Mouse (Mus musculus) gonadal fat pad, adult 2 months (tissue): ENCODE measurements around the gene Olfm3. TPM values are rescaled to one million over a fixed set of nuclear protein-coding genes. Genes with fewer than 3 reads are reported as not detected.

Source experiments
- DNase-seq: peaks from one replicate; pipeline ENCODE4 v3.0.0-alpha.2; 2012; ENCODE audit warnings: low read depth
- polyA plus RNA-seq: library from polyadenylated mRNA; depleted of rRNA; stranded (reverse); fragments of >200 nt; gene quantifications from 2 replicates; pipeline ENCODE4 v1.2.3, GENCODE M21; 2012; rRNA removed

Gene Olfm3
- polyA plus RNA-seq, result not detected in 2 replicates

GRCm38 (mm10) chr3:114903924-114904438 lies at the start of gene Olfm3:
TSS of gene Olfm3 (plus strand) at chr3:114904078.
- no peak for DNase-seq

DNA sequence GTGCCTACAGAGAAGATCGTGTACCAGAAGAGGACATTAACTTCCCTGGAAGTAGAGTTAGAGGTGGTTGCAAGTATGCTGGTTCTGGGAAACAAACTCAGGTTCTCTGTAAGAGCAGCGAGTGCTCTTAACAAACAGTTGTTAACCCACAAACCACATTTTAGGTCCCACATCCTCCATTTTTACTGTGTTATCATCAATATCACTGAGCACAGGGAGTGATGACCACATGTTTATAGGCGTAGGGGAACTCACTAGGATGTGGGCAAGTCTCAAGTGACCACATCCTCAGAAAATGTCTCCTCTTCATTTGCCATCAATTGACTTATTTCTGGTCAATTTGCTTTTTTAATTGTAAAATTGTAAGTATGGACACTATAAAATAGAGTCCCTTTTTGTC lies 14.1 kb upstream of the Olfm3 start:
- DNase-seq, result no peak

- DNase-seq, result no peak
Measured at GRCm38 (mm10) chr3:114904633-114905423, 950 bp downstream of the Olfm3 start.

GRCm38 (mm10) chr3:114907537-114907936 lies 3.7 kb downstream of the Olfm3 start:
- DNase-seq, result no peak

DNA sequence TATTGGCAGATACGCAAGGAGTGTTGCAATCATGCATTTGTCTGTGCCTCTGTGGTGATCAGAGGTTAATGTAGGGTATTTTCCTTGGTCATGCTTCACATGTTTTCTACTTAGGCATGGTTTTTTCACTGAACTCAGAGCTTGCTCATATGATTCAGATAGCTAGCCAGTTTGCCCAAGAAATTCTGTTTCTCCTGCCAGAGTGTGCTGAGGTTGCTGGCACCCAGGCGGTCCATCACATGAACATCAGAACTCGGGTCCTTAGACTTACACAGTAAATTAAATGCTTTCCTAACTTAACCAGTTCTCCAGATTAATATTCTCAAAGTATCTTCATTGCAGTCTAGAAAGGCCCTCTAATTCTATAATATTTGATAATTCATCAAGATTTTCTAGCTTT lies 5.0 kb downstream of the Olfm3 start:
- no peak for DNase-seq

DNA sequence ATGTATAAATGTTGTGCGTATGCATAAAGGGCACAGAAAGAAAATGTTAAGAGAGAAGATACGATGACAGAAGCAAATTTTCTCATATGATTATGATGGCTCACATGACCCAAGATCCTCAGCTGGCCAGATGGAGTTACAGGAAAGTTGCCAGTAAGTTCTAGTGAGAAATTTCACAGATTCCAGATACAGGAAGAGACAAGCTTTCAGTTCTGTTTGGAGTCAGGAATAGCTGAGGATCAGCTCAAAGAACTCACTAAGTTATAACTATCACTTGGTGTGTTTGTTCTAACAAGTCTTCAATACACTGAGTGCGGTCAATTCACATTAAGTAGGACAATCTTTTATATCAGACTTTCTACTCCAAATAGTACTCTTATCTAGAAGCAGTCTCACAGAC lies 16.2 kb downstream of the Olfm3 start:
- DNase-seq, result no peak

GRCm38 (mm10) chr3:114929605-114930004 lies 25.7 kb downstream of the Olfm3 start:
- no peak for DNase-seq

DNA sequence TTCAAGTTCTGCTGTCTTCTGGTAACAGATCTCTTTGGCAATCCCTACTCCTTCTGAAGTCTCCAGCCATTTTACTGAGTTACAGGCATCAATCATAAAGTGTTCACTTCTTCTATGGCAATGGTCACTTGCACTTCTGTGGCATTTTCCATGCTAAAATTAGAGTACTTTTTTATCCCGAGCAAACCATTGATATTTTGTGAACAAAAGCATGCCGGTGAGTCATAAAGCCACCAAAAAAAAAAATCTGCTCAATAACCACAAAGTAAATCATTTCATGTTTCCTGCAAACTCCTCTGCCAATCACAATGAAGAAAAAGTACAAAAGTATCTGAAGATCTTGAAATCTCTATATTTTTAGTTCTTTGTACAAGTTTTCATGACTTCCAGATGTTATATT lies 26.5 kb downstream of the Olfm3 start:
- DNase-seq, result no peak

- no peak for DNase-seq
Measured at GRCm38 (mm10) chr3:114930796-114931195, 26.9 kb downstream of the Olfm3 start.

- no peak for DNase-seq
Measured at GRCm38 (mm10) chr3:114932881-114933280, 29.0 kb downstream of the Olfm3 start.

- no peak for DNase-seq
Measured at GRCm38 (mm10) chr3:114954904-114955303, 51.0 kb downstream of the Olfm3 start.

GRCm38 (mm10) chr3:114959311-114959967 lies 55.6 kb downstream of the Olfm3 start:
- DNase-seq, result no peak

DNA sequence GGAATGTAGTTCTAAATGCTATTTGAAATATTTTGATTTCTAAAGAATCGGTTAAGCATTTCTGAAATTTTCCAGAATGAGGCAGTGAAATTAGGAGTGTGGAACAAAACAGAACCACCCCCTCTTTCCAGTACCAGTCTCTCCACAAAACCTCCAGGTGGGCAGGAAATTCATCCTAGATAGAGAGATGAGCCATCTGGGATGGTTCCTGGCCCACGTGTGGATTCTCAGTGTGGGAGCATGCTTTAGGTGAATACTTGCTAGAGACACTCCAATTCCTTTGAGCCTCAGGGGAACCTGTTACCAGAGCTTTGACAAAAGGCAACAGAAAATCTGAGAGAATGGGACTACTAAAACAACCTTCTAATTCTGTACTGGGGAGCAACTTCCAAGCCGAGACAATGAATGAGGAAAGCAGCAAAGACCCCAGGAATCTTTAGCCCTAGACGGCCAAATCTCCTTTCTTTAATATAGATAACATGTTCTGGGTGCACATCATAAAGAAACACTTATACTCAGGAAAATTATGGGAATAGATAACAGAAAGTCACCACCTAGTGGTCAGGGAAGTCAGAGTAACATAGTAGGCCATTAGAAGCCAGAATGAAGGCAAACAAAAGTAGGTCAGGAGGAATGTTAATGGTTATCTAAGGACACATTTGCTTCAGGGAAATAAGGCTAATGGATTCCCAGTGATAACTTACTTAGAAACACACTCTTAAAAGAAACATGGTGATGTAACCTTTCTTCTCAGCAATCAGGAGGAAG lies 58.6 kb downstream of the Olfm3 start:
- DNase-seq, result no peak

GRCm38 (mm10) chr3:114971183-114971582 lies 67.3 kb downstream of the Olfm3 start:
- no peak for DNase-seq

GRCm38 (mm10) chr3:114972522-114972921 lies 68.6 kb downstream of the Olfm3 start:
- DNase-seq, result no peak

DNA sequence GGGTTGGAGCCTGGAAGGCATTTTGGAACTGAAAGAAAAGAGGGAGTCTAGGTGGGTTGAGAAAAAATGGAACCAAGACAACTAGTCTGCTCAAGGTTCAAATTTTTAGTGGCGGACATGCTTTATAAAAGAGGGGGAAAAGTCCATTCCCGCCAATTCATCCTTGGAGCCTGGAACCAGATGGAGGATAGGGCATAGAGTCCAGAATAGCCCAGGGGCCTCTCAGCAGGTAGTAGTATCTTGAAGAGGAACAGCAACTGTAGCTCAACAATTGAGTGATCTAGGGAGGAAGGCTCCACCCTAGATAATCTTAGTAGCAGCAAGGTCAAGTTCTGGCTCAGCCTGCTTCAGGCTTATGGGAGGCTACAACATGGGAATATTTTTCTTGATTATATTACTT lies 87.0 kb downstream of the Olfm3 start:
- no peak for DNase-seq

DNA sequence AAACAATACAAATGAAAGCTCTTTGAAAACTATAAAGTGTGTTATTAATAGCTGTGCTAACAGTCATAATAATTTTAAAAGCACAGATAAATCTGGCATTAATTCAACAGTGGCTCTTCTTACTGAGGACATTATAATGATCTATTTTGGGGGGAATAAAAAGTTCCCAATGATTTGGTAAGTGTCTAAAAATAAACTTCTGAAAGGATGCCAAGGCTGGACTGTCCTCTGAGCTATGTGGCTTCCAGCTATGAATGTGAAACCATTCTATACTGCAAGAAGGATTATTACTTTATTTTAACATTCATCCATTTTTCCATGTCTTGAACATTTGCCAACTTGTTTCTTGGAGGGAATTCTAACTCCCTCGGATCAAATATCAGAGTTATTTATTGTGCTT lies 92.1 kb downstream of the Olfm3 start:
- no peak for DNase-seq

- DNase-seq, result no peak
Measured at GRCm38 (mm10) chr3:115027560-115027959, 123.7 kb downstream of the Olfm3 start.

- no peak for DNase-seq
Measured at GRCm38 (mm10) chr3:115028046-115028445, 124.2 kb downstream of the Olfm3 start.

DNA sequence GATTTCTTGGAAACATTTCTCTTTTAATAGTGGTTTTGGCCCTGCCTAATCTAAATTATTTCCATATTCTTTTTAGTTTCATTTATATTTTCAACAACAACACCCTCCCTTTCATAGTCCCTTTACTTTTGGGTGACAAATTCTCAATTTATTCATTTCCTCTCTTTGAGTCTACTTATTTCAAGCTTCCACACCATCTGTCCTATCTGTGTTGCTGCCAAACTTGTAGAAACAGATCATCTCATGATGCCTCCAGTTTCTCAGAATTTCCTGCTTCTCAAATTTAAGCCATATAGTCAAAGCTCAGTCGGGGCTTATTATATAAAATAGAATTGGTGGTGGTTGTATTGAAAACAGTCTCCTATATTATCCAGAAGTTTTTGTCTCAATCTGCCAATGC lies 124.7 kb downstream of the Olfm3 start:
- no peak for DNase-seq

DNA sequence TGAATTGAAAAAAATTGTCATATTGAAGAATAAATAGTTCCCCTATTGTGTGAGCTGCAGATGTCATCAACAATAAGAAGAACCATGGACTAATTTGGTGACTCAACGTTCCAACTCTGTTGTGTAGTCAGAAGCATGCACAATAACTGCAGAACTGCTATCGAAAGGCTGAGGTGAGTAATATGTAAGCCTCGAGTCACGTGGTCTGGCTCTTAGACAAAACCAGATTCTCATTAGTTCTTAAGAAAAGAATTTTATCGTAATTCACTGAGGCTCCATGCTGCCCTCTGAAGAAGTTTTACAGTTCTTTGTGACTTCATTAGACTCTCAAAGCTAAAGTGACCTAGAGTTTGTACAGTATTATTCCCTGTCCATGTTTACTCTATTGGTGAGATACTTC lies 145.2 kb downstream of the Olfm3 start:
- DNase-seq, result no peak

DNA sequence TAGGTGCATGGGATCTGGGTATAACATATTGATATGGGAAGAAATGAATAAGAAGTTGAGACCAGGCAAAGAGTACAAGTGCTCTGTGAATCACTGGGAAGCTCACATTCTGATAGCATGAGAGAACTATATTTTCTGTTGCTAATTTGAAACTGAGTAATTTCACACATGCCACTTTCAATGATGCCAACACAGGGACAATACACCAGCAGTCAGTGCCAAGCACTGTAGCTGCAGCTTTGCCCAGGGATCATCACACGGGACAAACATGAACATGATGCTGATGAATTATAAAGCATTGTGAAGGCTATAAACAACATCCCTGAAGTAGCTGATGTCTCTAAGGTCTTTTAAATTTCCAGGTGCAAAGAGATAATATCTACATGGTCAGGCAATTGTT lies 161.0 kb downstream of the Olfm3 start:
- DNase-seq, result no peak
